Mouse (Mus musculus) hindbrain, embryonic 14.5 days (tissue): ENCODE data around the gene Kcnj6. TPM values are rescaled to one million over a fixed set of nuclear protein-coding genes. Genes with fewer than 3 reads are reported as not detected.
A peak's percentile ranks its signal among the peaks of the same experiment; 100 is the strongest.

Source experiments
- ATAC-seq: fragments of 200-750 bp; cut with Nextera tagmentation; 2 replicates; pipeline ENCODE4 v1.8.0; 2017; ENCODE audit warnings: moderate number of reproducible peaks, mild to moderate bottlenecking, moderate TSS enrichment, moderate library complexity; ENCODE audit not compliant: low FRiP score
- DNase-seq: peaks from one replicate; pipeline ENCODE4 v3.0.0-alpha.2; 2015; ENCODE audit warnings: low spot score
- H3K27ac ChIP-seq: fragments of 300-500 bp; sonication (generic); 2 replicates; pipeline ENCODE4 v1.5.1; 2014; ENCODE audit warnings: mild to moderate bottlenecking, moderate library complexity
- H3K27me3 ChIP-seq: fragments of 300-500 bp; sonication (generic); 2 replicates; pipeline ENCODE4 v1.6.1; 2014; ENCODE audit warnings: mild to moderate bottlenecking, low read length, mixed read lengths; ENCODE audit not compliant: control insufficient read depth, insufficient read depth
- H3K36me3 ChIP-seq: fragments of 300-500 bp; sonication (generic); replicated peaks from 2 replicates; pipeline ENCODE4 v1.6.1; 2014; ENCODE audit not compliant: control insufficient read depth, insufficient read depth
- H3K4me1 ChIP-seq: fragments of 300-500 bp; sonication (generic); replicated peaks from 2 replicates; pipeline ENCODE4 v1.6.1; 2014; ENCODE audit warnings: antibody characterized with exemption, low read length, mixed read lengths; ENCODE audit not compliant: control insufficient read depth, insufficient read depth
- H3K4me2 ChIP-seq: fragments of 300-500 bp; sonication (generic); replicated peaks from 2 replicates; pipeline ENCODE4 v1.6.1; 2014; ENCODE audit warnings: mild to moderate bottlenecking, moderate library complexity
- H3K4me3 ChIP-seq: fragments of 300-500 bp; sonication (generic); replicated peaks from 2 replicates; pipeline ENCODE4 v1.5.1; 2014; ENCODE audit warnings: mild to moderate bottlenecking, low read length
- H3K9ac ChIP-seq: fragments of 300-500 bp; sonication (generic); 2 replicates; pipeline ENCODE4 v1.6.1; 2014
- H3K9me3 ChIP-seq: fragments of 300-500 bp; sonication (generic); 2 replicates; pipeline ENCODE4 v1.6.1; 2016; ENCODE audit warnings: low read length; ENCODE audit not compliant: control insufficient read depth
- WGBS: fragments of 180-500 bp; shearing (Covaris S2); extraction: QIAGEN DNeasy Blood & Tissue Kit; methylation state at CpG from one replicate; pipeline ENCODE4 v1.1.7; 2014; 5-methylcytosine and 5-hydroxymethylcytosine counted together
- polyA plus RNA-seq: library from polyadenylated mRNA; unstranded; fragments of >200 nt; fragmentation: Nextera tagmentation; extraction: Ambion mirVana; gene quantifications from 2 replicates; pipeline ENCODE4 v1.2.1, GENCODE M21; 2014

Gene Kcnj6
- polyA plus RNA-seq, 1 experiment from 2014 or later, result 3.4 TPM

DNA sequence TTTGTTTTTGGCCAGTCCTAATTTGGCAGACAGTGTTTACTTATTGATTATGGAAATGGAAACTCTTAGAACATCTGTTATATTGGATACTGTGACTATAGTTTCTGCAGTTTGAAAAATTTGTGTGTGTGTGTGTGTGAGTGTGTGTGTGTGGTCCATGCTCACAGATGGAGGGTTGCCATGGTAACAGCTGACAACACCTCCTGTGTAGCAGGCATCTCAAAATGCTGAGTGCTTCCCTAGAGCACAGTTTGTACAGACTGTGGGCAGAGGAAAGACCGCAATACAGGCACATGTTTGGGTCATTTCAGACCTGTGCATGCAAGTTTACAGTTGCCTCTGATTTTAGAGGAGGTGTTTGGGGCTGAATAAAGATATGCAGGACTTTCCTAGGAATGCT is 244.0 kb downstream of the Kcnj6 start:
- Histone ChIP-seq H3K9ac (no peak overlapping the region), H3K27me3 (no peaks in the 10 kb centered on the region), H3K36me3 (no peaks in the 10 kb centered on the region), H3K9me3 (no peaks in the 10 kb centered on the region), H3K4me2 (no peak overlapping the region), H3K4me1 (peaks cover 6% of the 10 kb centered on the region), H3K4me3 (no peak overlapping the region), H3K27ac (no peak overlapping the region)
- ATAC-seq (no peak), DNase-seq (peak; percentile 61)
- 64% methylated on average over 1 of the region's 1 CpGs for WGBS

DNA sequence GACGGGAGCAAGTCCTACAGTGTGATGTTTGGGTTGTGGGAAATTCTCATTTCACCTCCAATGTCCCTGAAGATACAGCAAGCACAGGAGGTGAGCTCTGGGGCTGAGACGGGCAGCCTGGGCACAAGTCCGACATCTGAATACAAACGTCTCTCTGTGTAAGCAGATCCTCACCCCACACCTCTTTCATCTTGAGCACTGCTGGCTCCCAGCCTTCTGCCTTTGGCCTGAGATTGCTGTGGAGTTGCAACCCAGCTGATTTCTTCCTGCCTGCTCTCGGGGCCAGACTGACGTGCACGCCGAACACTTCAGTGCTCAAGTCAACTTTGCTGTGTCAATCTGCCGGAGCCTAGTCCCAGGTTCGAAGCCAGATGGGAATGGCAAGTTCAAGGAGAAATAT is 244.7 kb downstream of the Kcnj6 start:
- Histone ChIP-seq H3K27ac (no peak overlapping the region), H3K4me1 (peaks cover 6% of the 10 kb centered on the region), H3K9ac (no peak overlapping the region), H3K4me2 (no peak overlapping the region), H3K9me3 (no peaks in the 10 kb centered on the region), H3K36me3 (no peaks in the 10 kb centered on the region), H3K27me3 (no peaks in the 10 kb centered on the region), H3K4me3 (no peak overlapping the region)
- WGBS, result 59% methylated on average over 10 of the region's 10 CpGs
- no peak for ATAC-seq
- no peak for DNase-seq

DNA sequence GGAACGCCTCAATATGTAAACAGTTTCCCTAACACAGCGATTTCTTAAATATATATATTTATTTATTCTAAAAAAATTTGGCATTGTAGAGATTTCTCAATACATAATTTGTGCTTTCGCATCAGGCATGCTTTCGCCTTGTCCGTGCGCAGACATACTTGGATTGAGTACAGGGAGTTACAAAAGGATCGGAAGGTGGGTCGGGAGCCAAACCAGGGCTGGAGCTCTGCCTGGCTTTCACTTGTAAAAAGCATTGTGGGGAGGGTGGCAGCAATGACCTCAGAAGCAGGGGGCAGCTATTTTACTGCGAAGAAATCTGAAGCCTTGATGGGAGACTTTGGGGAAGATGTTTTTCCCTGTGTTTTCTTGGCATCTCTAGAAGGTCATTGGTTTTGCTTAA is 252.5 kb downstream of the Kcnj6 start:
- no peak for ATAC-seq
- no peaks in the 10 kb centered on the region for H3K27me3 ChIP-seq
- no peaks in the 10 kb centered on the region for H3K9me3 ChIP-seq
- no peak overlapping the region for H3K4me2 ChIP-seq
- no peak for DNase-seq
- 67% methylated on average over 9 of the region's 9 CpGs for WGBS
- no peak overlapping the region for H3K9ac ChIP-seq
- H3K27ac ChIP-seq, result no peak overlapping the region
- H3K4me1 ChIP-seq, result 0 out of 2 replicates have a peak, but pooled peaks cover 3% of the 10 kb centered on the region
- H3K36me3 ChIP-seq, result no peaks in the 10 kb centered on the region
- H3K4me3 ChIP-seq, result no peak overlapping the region

DNA sequence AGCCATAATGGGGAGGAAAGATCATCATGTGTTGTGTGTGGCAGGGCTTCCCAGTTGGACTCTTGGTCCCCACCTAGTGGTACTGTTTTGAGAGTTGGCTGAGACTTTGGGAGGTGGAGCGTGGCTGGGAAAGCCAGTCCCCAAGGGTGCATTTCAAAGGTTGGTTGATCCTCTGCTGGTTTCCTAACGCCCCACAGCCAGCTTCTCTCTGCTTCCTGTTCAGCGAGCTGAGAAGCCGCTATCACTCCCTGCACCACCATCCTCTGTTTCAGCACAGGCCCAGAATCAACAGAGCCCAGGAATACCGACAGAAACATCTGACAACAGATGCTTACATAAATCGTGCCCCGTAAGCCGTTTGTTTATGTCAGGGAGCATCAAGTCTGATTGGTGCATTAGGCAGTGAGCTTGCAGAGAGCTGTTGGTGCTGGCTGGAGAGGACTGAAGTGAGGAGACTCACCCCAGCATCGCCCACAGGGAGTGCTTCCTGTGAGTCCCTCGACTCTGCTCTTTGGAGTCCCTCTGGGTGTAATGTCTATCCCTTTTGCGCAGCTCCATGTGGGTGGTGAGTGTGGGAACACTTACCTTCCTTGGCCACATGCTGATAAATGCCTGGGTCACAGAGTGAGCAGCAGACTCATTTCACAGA is 253.5 kb downstream of the Kcnj6 start:
- DNase-seq, result peak; percentile 56
- no peaks in the 10 kb centered on the region for H3K27me3 ChIP-seq
- H3K27ac ChIP-seq, result no peak overlapping the region
- no peaks in the 10 kb centered on the region for H3K9me3 ChIP-seq
- H3K36me3 ChIP-seq, result no peaks in the 10 kb centered on the region
- H3K4me1 ChIP-seq, result 0 out of 2 replicates have a peak, but pooled peaks cover 3% of the 10 kb centered on the region
- no peak overlapping the region for H3K9ac ChIP-seq
- 4% methylated on average over 11 of the region's 11 CpGs for WGBS
- H3K4me2 ChIP-seq, result peak overlapping the region; percentile 31
- H3K4me3 ChIP-seq, result no peak overlapping the region
- ATAC-seq, result no peak

DNA sequence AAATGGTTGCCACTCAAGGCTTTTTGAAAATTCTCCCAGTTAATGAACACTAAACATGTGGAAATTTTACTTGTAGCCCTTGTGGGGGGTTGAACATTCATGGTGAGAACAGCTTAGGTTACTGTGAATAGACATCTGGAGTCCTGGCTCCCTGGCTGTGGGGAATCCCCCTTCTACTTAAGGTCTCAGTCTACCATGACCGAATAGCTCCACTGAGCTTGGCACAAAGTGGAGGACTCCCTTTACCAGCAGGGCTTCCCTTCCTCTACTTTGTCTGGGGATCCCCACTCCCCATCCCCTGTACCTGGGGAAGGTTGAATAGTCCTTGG is 260.2 kb downstream of the Kcnj6 start:
- H3K9ac ChIP-seq, result no peak overlapping the region
- no peaks in the 10 kb centered on the region for H3K4me1 ChIP-seq
- DNase-seq (no peak), ATAC-seq (no peak)
- H3K4me2 ChIP-seq, result no peak overlapping the region
- no peaks in the 10 kb centered on the region for H3K9me3 ChIP-seq
- 86% methylated on average over 1 of the region's 1 CpGs for WGBS
- no peaks in the 10 kb centered on the region for H3K27me3 ChIP-seq
- H3K27ac ChIP-seq, result no peak overlapping the region
- H3K36me3 ChIP-seq, result no peaks in the 10 kb centered on the region
- no peak overlapping the region for H3K4me3 ChIP-seq

DNA sequence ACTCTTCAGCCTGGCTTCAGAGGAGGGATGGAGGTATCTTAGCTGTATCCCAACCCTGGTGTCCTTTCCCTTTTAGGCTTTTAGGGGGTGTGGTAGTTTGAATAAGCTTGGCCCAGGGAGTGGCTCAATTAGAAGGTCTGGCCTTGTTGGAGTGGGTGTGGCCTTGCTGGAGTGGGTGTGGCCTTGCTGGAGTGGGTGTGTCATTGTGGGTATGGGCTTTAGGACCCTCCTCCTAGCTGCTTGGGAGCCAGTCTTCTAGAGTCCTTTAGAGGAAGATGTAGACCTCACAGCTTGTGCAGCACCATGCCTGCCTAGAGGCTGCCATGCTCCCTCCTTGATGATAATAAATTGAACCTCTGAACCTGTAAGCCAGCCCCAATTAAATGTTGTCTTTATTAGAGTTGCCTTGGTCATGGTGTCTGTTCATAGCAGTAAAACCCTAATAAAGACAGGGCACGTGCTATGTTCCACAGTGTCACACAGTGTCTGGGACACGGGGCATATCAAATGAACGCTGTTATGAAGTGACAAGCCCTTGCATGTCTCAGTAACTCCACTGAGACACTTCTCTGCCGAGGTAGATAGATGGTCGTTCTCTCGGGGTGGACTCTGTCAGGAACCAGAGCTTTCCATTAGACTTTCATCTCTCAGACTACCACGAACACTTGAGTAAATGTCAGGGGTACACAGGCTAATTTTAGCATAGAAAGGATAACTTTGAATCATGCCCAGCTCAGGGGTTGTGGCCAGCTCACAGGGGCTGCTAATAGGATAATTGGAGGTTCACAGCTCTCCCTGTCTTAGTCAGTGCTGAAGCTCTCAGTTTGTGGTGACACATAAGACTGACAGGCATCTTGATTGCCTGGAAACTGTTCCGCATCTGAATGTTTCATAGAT is 260.8 kb downstream of the Kcnj6 start:
- Histone ChIP-seq H3K4me2 (no peak overlapping the region), H3K4me1 (no peaks in the 10 kb centered on the region), H3K9me3 (no peaks in the 10 kb centered on the region), H3K9ac (no peak overlapping the region), H3K4me3 (no peak overlapping the region), H3K36me3 (no peaks in the 10 kb centered on the region), H3K27ac (no peak overlapping the region), H3K27me3 (no peaks in the 10 kb centered on the region)
- ATAC-seq (no peak), DNase-seq (no peak)
- 83% methylated on average over 8 of the region's 8 CpGs for WGBS

DNA sequence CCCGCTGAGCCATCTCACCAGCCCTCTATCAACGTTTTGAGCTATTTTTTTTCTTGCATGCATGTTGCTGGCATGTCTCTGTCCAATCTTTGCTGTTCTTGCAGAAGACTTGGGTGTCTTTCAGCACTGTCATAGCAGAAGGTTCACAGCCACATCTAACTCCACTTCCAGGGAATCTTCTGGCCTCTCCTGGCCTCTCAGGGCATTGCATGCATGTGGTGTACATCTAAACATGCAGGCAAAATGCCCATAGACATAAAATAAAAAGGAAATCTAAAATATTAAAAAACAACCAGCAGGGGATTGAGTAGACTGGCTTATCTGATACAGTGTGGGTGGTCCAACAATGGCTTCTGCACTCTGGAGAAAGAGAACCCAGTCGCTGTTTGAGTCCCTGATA is 262.0 kb downstream of the Kcnj6 start:
- Histone ChIP-seq H3K4me1 (no peaks in the 10 kb centered on the region), H3K27ac (no peak overlapping the region), H3K9ac (no peak overlapping the region), H3K36me3 (no peaks in the 10 kb centered on the region), H3K27me3 (no peaks in the 10 kb centered on the region), H3K4me3 (no peak overlapping the region), H3K9me3 (no peaks in the 10 kb centered on the region), H3K4me2 (no peak overlapping the region)
- 64% methylated on average over 3 of the region's 3 CpGs for WGBS
- ATAC-seq (no peak), DNase-seq (no peak)

DNA sequence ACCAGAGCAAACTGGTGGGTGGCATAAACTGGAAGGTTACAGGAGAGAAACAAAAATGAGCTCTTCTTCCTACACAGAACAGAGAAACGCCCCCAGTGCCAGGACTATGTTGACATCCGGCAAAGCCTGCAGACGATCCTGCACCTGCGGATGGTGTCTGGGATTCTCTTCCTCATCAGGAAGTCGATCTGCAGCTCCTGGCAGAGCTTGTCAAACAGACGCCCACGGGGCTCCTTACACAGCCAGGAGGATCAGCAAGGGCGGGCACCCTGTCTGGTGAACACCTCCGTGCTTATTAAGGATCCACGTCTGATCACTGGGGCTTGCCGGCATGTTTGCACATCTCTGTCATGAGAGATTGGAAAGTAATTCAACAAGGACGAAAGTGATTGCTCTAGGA is 266.5 kb downstream of the Kcnj6 start:
- Histone ChIP-seq H3K4me2 (no peak overlapping the region), H3K9ac (no peak overlapping the region), H3K27ac (no peak overlapping the region), H3K36me3 (no peaks in the 10 kb centered on the region), H3K27me3 (no peaks in the 10 kb centered on the region), H3K9me3 (no peaks in the 10 kb centered on the region), H3K4me3 (no peak overlapping the region), H3K4me1 (no peaks in the 10 kb centered on the region)
- ATAC-seq (no peak), DNase-seq (no peak)
- 73% methylated on average over 12 of the region's 12 CpGs for WGBS

DNA sequence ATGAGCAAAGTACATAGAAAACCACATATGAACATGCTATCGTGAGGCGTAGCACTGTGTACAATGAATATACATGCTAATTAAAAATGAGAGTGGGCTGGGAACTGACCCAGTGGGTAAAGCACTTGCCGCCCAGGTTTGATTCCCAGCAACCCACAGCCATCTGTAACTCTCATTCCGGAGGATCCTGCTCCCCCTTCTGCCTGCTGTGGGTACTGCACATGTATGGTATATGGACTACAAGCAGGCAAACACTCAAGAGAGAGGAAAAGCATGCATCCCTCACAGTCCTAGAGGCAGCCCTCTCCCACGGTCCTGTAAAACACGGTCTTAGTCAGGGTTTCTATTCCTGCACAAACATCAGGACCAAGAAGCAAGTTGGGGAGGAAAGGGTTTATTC is 268.3 kb downstream of the Kcnj6 start:
- Histone ChIP-seq H3K36me3 (no peaks in the 10 kb centered on the region), H3K9ac (no peak overlapping the region), H3K9me3 (no peaks in the 10 kb centered on the region), H3K4me3 (no peak overlapping the region), H3K4me1 (no peaks in the 10 kb centered on the region), H3K4me2 (no peak overlapping the region), H3K27me3 (no peaks in the 10 kb centered on the region), H3K27ac (no peak overlapping the region)
- no peak for ATAC-seq
- DNase-seq, result no peak
- 91% methylated on average over 6 of the region's 6 CpGs for WGBS
